11 mouse cellular contexts compared by ENCODE assay signal in genomic region chr17:87189670-87190069, GRCm38 (mm10).
"Had no signal": no experiment of that assay in that cellular context is flagged by ENCODE, and none has a peak within 500 bp of the region (broad histone marks: within the 10 kb centered on the region; RNA-seq: fewer than 3 reads in every experiment).

No protein-coding gene starts in this region.

- ATAC-seq: midbrain, embryonic 15.5 days had no signal

- H3K27me3 ChIP-seq: kidney, embryonic 15.5 days; midbrain, embryonic 15.5 days; neural tube, embryonic 15.5 days; stomach, embryonic 15.5 days had no signal

- DNase-seq: kidney, adult 2 months; kidney, postnatal 25 days; lung, adult 18-20 months; right cerebral cortex, postnatal 4 days; thymus, postnatal 4 days had no signal

- H3K9me3 ChIP-seq: midbrain, embryonic 15.5 days; neural tube, embryonic 15.5 days; stomach, embryonic 15.5 days had no signal

- H3K9ac ChIP-seq: kidney, embryonic 15.5 days; limb, embryonic 12.5 days; liver, embryonic 14.5 days; midbrain, embryonic 15.5 days; neural tube, embryonic 15.5 days; stomach, embryonic 15.5 days had no signal

- H3K4me1 ChIP-seq: midbrain, embryonic 15.5 days; stomach, embryonic 15.5 days had no signal

- H3K27ac ChIP-seq: kidney, embryonic 15.5 days; limb, embryonic 12.5 days; liver, embryonic 14.5 days; midbrain, embryonic 15.5 days; neural tube, embryonic 15.5 days; stomach, embryonic 15.5 days had no signal

- H3K36me3 ChIP-seq: kidney, embryonic 15.5 days; limb, embryonic 12.5 days; midbrain, embryonic 15.5 days; neural tube, embryonic 15.5 days; stomach, embryonic 15.5 days had no signal

- H3K4me2 ChIP-seq: kidney, embryonic 15.5 days; limb, embryonic 12.5 days; midbrain, embryonic 15.5 days; neural tube, embryonic 15.5 days; stomach, embryonic 15.5 days had no signal

- H3K4me3 ChIP-seq: kidney, embryonic 15.5 days; limb, embryonic 12.5 days; midbrain, embryonic 15.5 days; neural tube, embryonic 15.5 days; stomach, embryonic 15.5 days had no signal
